Mouse (Mus musculus) gastrocnemius, adult 2 months (tissue): ENCODE data around the gene Mtln. TPM values are rescaled to one million over a fixed set of nuclear protein-coding genes. Genes with fewer than 3 reads are reported as not detected.

Experiments used
- DNase-seq: peaks from one replicate; pipeline ENCODE4 v3.0.0; 2022
- H3K27ac ChIP-seq: fragments of 200-600 bp; 2 replicates; pipeline ENCODE4 v1.8.1; 2022; ENCODE audit warnings: mild to moderate bottlenecking
- H3K4me3 ChIP-seq: fragments of 200-600 bp; 2 replicates; pipeline ENCODE4 v1.8.1; 2022; ENCODE audit warnings: mild to moderate bottlenecking, moderate library complexity
- CTCF ChIP-seq: fragments of 200-600 bp; IDR thresholded peaks from 2 replicates; pipeline ENCODE4 v1.8.1; 2022; ENCODE audit warnings: antibody characterized with exemption, mild to moderate bottlenecking, moderate library complexity
- intact Hi-C: fragments of 180-260 bp; cut with DNase I; formaldehyde crosslinking; loops from one replicate; pipeline ENCODE4 v1.15.1; 2025
- total RNA-seq, 2 experiments: library from RNA; stranded (reverse); gene quantifications; 2 replicates each; pipeline ENCODE4 v1.2.3; 2021

The Mtln gene
- total RNA-seq, 2 experiments from 2014 or later: 120 TPM

GRCm38 (mm10) chr2:127742637-127743036 lies 49.7 kb downstream of the Mtln start:
- H3K27ac ChIP-seq: no peak overlapping the region
- TF ChIP-seq CTCF: no peak
- DNase-seq: no peak
- intact Hi-C loops: no loop called here
- H3K4me3 ChIP-seq: no peak overlapping the region

Other genes starting within 250 kb of the Mtln start
- gene Zfp661, start 205.4 kb downstream of the Mtln start, total RNA-seq: 1 to 10 TPM; 2.4 to 2.6 TPM
- 10 to 100 TPM; 74.1 to 96.2 TPM for gene Mrps5, start 205.3 kb downstream of the Mtln start, total RNA-seq
- 1 to 10 TPM; 1.3 TPM for gene Mal, start 135.8 kb downstream of the Mtln start, total RNA-seq
- 1 to 10 TPM; 1.6 to 3.8 TPM for gene Mall, start 62.6 kb downstream of the Mtln start, total RNA-seq
- 10 to 100 TPM; 21.5 to 23.2 TPM for gene Nphp1, start 3.6 kb downstream of the Mtln start, total RNA-seq
- not detected for gene Bub1, start 39.4 kb upstream of the Mtln start, total RNA-seq
- gene Acoxl, start 46.4 kb upstream of the Mtln start, total RNA-seq: under 1 TPM in 1 of 2 experiments, not detected in 1; 0.20 TPM